Mouse (Mus musculus) forebrain, embryonic 10.5 days (tissue): ENCODE results near the gene Cln3. TPM values are rescaled to one million over a fixed set of nuclear protein-coding genes. Genes with fewer than 3 reads are reported as not detected.

Source experiments
- DNase-seq: peaks from one replicate; pipeline ENCODE4 v3.0.0-alpha.2; 2017; ENCODE audit warnings: low spot score; ENCODE audit errors: extremely low spot score
- H3K27ac ChIP-seq: fragments of 300-500 bp; sonication (generic); 2 replicates; pipeline ENCODE4 v1.5.1; 2016; ENCODE audit warnings: mild to moderate bottlenecking
- H3K27me3 ChIP-seq: fragments of 300-500 bp; sonication (generic); 2 replicates; pipeline ENCODE4 v1.6.1; 2016; ENCODE audit warnings: mild to moderate bottlenecking; ENCODE audit not compliant: poor library complexity, severe bottlenecking
- H3K36me3 ChIP-seq: fragments of 300-500 bp; sonication (generic); replicated peaks from 2 replicates; pipeline ENCODE4 v1.6.1; 2016; ENCODE audit warnings: mild to moderate bottlenecking, moderate library complexity
- H3K4me1 ChIP-seq: fragments of 300-500 bp; sonication (generic); 2 replicates; pipeline ENCODE4 v1.6.1; 2016
- H3K4me3 ChIP-seq: fragments of 300-500 bp; sonication (generic); 2 replicates; pipeline ENCODE4 v1.5.1; 2016; ENCODE audit warnings: mild to moderate bottlenecking, moderate library complexity
- H3K9me3 ChIP-seq: fragments of 300-500 bp; sonication (generic); 2 replicates; pipeline ENCODE4 v1.6.1; 2016; ENCODE audit warnings: mild to moderate bottlenecking, moderate library complexity
- WGBS: fragments of 180-500 bp; shearing (Covaris S2); methylation state at CpG from one replicate; pipeline ENCODE4 v1.1.7; 2016; 5-methylcytosine and 5-hydroxymethylcytosine counted together
- polyA plus RNA-seq: library from polyadenylated mRNA; unstranded; fragments of >200 nt; fragmentation: Nextera tagmentation; extraction: Ambion mirVana; gene quantifications from 2 replicates; pipeline ENCODE4 v1.2.1, GENCODE M21; 2016

The Cln3 gene
- polyA plus RNA-seq = 20.7 and 25.8 TPM in 2 replicates

DNA sequence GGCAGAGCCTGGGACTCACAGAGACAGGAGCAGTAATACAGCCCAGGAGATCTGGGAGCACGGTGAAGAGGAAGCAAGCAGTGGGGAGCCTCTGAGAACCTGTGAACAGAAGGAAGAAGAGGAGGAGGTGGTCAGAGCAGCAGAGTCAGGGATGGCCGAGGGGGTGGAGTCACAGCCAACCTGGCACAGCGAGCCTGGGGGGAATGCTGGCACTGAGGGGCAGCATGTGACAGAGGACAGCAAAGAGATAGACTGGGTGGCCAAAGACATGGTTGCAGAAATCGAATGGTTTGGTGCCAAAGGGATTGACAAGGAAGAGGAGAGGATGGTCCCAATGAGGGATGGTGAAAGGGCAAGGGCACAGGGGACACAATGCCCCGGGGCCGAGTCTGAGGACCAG lies at the start of gene Cln3:
TSS of gene Cln3 (minus strand) at position 101 of the 400 bp plus-strand sequence.
- 74% methylated on average over 6 of the region's 6 CpGs for WGBS

DNA sequence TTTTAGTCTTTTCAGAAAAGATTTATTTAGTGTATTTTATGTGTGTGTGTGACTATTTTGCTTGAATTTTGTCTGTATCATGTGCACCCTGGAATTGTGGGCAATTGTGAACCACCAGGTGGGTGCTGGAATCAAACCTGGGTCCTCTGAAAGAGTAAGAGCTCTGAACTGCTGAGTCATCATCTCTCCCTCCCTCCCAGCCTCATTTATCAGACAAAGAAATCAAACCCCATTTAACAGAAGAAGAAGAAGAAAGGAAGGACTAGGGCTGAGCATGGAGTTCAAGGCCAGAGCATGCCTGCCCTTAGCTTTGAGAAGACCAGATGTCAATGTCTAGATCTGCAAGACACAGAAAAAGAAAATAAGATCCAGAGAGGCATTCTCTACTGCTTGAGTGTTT lies 49.8 kb upstream of the Cln3 start:
- H3K36me3 ChIP-seq = no peaks in the 10 kb centered on the region
- H3K4me3 ChIP-seq = no peak overlapping the region
- no peaks in the 10 kb centered on the region for H3K4me1 ChIP-seq
- no peak for DNase-seq
- no peaks in the 10 kb centered on the region for H3K9me3 ChIP-seq
- H3K27me3 ChIP-seq = no peaks in the 10 kb centered on the region
- H3K27ac ChIP-seq = no peak overlapping the region

More for the DNA sequence above, at the start of gene Cln3:
- Histone ChIP-seq H3K9me3 (no peaks in the 10 kb centered on the region), H3K27me3 (peaks cover 53% of the 10 kb centered on the region), H3K27ac (no peak within 1 kb of the TSS), H3K36me3 (0 out of 2 replicates have a peak, but pooled peaks cover 3% of the 10 kb centered on the region), H3K4me3 (no peak within 1 kb of the TSS), H3K4me1 (peaks cover 35% of the 10 kb centered on the region)
- no peak for DNase-seq

DNA sequence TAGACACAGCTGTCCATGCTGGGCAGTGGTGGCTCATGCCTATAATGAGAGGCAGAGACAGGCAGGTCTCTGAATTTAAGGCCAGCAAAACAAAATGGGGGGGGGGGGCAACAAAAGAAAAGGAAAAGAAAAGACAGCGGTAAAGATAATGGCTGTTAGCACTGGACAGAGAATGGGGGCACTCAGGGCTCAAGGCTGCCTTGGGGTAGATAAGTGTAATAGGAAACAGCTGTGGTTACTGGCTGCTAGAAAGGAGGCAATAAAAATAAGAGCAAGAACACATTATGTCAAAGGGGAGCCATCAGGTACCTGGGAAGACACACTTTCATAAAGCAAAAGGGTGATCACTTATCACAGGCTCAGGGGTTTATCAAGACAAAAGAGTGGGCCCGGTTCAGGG lies 46.9 kb upstream of the Cln3 start:
- Histone ChIP-seq H3K27me3 (no peaks in the 10 kb centered on the region), H3K9me3 (no peaks in the 10 kb centered on the region), H3K4me1 (peaks cover 3% of the 10 kb centered on the region; the same call in 1 of the 2 replicates), H3K27ac (no peak overlapping the region), H3K4me3 (no peak overlapping the region), H3K36me3 (no peaks in the 10 kb centered on the region)
- no peak for DNase-seq
- WGBS = 85% methylated on average over 2 of the region's 2 CpGs

DNA sequence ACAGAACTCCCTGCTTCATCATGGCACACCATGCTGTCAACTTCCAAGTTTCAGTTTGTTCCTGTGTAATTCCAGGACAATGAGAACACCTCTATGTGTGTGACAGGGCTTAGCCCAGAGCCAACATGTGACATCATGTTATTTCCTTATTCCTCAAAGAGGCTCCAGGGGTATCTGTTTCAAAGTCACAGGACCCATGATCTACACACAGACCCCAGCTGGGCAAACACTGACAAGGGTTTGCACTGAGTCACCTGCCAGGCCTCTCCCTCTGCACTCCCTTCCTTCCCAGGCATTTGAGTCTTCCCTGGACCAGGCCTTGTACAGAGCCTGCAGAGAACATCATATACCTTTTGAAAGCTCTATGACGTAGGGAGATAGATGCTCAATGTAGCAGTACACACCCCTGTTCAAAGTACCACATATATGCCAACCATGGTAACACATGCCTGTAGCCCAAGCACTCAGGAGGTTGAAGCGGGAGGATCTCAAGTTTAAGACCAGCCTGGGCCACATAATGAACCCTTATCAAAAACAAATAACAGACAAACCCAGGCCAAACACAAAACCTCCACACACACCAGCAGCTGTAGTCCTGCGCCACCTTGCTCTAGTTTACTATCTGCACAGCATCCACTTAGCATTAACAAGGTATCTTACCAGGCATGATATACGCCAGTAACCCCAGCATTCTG lies 45.4 kb upstream of the Cln3 start, which contains the start of gene Nupr1:
TSS of gene Nupr1 (minus strand) at position 38 of the 695 bp plus-strand sequence.
- Histone ChIP-seq H3K27me3 (no peaks in the 10 kb centered on the region), H3K27ac (no peak within 1 kb of the TSS), H3K4me3 (no peak within 1 kb of the TSS), H3K36me3 (no peaks in the 10 kb centered on the region), H3K4me1 (peaks cover 3% of the 10 kb centered on the region; the same call in 1 of the 2 replicates), H3K9me3 (no peaks in the 10 kb centered on the region)
- 93% methylated on average over 4 of the region's 4 CpGs for WGBS
- DNase-seq = no peak

DNA sequence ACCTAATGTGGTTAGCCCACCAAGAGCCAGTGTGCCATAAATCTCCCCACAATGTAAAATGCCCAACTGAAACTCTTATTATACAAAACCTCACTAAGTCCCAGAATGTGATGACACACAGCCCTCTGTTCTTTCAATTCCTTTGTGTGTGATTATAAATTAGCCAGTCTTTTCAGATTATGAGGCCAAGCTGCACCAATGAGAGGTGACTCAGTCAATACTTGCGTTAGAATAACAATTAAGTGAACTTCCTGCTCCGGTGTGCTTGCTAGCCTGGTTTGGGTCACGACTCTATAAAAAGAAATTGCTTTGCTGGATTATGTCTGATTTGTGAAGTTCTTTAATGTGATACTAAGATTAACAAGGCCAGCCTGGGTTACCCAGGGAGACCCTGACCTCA lies 44.3 kb upstream of the Cln3 start:
- no peaks in the 10 kb centered on the region for H3K36me3 ChIP-seq
- H3K4me3 ChIP-seq = no peak overlapping the region
- WGBS = 62% methylated on average over 3 of the region's 3 CpGs
- no peaks in the 10 kb centered on the region for H3K27me3 ChIP-seq
- H3K4me1 ChIP-seq = peaks cover 7% of the 10 kb centered on the region
- H3K9me3 ChIP-seq = no peaks in the 10 kb centered on the region
- H3K27ac ChIP-seq = no peak overlapping the region
- no peak for DNase-seq

DNA sequence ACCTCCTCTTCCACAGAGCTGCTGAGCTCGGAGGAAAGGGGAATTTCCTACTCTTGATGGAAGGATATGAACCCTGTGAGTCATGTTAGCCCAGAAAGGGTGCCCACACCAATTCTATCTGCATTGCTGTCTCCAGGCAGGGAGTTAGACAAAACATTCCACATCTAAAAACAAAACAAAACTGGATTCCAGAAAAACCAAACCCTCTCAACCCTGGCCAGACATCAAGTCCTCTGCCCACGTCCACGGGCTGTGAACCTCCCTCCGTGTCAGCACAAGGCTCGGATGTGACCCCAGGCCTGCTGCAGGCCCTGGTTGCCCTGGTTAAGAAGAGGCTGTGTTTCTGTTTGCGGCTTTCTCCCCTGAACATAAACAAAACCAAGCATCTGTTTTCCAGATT lies 42.5 kb upstream of the Cln3 start:
- H3K36me3 ChIP-seq = no peaks in the 10 kb centered on the region
- no peaks in the 10 kb centered on the region for H3K9me3 ChIP-seq
- no peak overlapping the region for H3K27ac ChIP-seq
- no peak for DNase-seq
- H3K27me3 ChIP-seq = no peaks in the 10 kb centered on the region
- 80% methylated on average over 6 of the region's 6 CpGs for WGBS
- peaks cover 7% of the 10 kb centered on the region for H3K4me1 ChIP-seq
- no peak overlapping the region for H3K4me3 ChIP-seq

DNA sequence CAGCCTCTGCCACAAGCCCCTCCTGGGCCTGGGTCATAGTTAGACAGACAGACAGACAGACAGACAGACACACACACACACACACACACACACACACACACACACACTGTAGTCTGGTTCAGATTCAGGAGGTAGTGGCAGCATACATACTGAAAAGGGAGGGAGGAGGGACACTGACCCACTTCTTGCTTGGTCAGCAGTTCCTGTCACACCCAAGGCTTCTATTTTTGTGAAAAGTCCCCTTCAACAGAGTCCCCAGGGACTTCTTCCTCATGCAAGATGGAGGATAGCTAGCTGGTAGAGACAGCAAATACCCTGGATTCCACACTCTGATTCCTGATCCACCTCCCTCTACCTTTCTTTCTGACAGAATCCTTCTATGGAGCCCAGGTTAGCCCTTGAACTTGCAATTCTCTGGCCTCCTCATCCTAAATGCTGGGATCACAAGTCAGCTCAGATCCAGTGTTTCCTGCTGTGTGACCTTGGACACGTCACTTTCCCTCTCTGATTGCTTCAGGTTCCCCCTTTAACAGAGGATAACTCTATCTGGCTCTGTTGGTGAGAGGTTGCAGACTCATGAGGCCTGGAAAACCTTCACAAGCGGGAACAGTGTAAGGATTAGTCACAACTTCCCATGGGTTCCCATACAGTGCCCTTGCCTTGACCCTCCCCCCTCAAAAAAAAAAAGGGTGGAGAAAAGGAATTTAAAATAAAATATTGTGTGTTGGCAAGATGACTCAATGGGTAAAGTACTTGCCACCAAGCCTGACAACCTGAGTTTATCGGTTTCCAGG lies 40.4 kb upstream of the Cln3 start:
- Histone ChIP-seq H3K36me3 (no peaks in the 10 kb centered on the region), H3K27me3 (no peaks in the 10 kb centered on the region), H3K27ac (no peak overlapping the region), H3K4me1 (peaks cover 7% of the 10 kb centered on the region), H3K4me3 (no peak overlapping the region), H3K9me3 (no peaks in the 10 kb centered on the region)
- no peak for DNase-seq
- WGBS = 81% methylated on average over 3 of the region's 3 CpGs

DNA sequence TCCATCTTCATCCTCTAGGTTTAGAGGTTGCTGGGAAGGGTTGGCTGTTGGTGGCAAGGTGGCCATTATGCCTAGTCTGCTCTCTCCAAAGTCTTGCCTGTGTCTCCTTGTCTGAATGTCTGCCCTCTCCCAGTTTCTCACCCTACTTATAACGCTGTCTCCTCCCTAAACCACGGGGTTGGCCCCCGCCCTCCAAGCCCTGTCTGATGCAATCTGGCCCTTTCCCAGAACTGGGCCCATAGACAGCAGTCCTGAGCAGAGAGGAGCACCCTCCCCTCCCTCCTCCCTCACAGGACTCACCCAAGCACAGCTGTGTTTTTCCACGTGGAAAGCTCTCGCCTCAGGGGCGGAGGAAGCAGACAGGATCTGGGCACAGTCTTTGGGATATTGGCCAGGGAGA lies 39.8 kb upstream of the Cln3 start:
- H3K4me1 ChIP-seq = peaks cover 7% of the 10 kb centered on the region
- WGBS = 66% methylated on average over 6 of the region's 6 CpGs
- no peaks in the 10 kb centered on the region for H3K9me3 ChIP-seq
- H3K27me3 ChIP-seq = no peaks in the 10 kb centered on the region
- H3K36me3 ChIP-seq = no peaks in the 10 kb centered on the region
- H3K4me3 ChIP-seq = no peak overlapping the region
- no peak for DNase-seq
- H3K27ac ChIP-seq = no peak overlapping the region

DNA sequence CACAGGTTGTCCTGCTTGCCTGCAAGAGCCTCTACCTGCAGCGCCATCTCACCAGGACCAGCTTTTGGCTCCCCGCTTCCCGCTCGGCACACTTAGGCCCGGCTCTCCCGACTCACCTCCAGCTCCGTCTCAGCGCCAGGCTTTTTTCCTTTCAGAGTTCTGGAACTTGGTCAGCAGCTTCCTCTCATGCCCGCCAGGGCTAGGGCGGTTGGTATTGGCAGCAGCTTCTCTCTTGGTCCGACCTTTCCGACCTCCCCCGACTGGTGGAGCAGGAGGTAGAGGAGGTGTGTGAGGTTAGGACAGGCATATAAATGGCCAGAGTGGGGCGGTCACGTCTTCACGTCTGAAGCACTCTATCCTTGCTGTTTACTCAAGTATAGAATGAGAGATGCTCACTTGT lies 39.2 kb upstream of the Cln3 start:
- Histone ChIP-seq H3K36me3 (no peaks in the 10 kb centered on the region), H3K9me3 (no peaks in the 10 kb centered on the region), H3K27ac (no peak overlapping the region), H3K4me3 (no peak overlapping the region), H3K4me1 (peaks cover 4% of the 10 kb centered on the region), H3K27me3 (no peaks in the 10 kb centered on the region)
- DNase-seq = no peak
- WGBS = 74% methylated on average over 16 of the region's 16 CpGs

DNA sequence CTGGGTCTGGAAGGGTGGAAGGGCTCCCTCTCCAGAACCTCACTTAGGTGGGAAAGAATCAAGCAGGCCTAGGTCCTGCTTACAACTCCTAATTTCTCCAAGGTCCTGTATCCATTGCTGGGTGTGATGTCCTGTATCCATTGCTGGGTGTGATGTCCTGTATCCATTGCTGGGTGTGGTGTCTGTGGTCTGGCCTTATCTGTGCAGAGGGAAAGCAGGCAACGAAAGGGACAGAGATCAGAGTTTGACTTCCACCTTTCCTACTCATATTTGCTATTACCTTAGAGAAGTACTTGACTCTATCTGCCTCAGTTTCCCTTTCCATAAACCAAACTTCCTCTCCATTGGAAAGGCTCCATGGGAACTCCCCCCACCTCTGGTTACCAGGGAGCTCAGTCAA lies 37.8 kb upstream of the Cln3 start:
- Histone ChIP-seq H3K36me3 (no peaks in the 10 kb centered on the region), H3K4me3 (no peak overlapping the region), H3K27ac (no peak overlapping the region), H3K9me3 (no peaks in the 10 kb centered on the region), H3K4me1 (peaks cover 4% of the 10 kb centered on the region; the same call in 1 of the 2 replicates), H3K27me3 (no peaks in the 10 kb centered on the region)
- 91% methylated on average over 1 of the region's 1 CpGs for WGBS
- DNase-seq = no peak

DNA sequence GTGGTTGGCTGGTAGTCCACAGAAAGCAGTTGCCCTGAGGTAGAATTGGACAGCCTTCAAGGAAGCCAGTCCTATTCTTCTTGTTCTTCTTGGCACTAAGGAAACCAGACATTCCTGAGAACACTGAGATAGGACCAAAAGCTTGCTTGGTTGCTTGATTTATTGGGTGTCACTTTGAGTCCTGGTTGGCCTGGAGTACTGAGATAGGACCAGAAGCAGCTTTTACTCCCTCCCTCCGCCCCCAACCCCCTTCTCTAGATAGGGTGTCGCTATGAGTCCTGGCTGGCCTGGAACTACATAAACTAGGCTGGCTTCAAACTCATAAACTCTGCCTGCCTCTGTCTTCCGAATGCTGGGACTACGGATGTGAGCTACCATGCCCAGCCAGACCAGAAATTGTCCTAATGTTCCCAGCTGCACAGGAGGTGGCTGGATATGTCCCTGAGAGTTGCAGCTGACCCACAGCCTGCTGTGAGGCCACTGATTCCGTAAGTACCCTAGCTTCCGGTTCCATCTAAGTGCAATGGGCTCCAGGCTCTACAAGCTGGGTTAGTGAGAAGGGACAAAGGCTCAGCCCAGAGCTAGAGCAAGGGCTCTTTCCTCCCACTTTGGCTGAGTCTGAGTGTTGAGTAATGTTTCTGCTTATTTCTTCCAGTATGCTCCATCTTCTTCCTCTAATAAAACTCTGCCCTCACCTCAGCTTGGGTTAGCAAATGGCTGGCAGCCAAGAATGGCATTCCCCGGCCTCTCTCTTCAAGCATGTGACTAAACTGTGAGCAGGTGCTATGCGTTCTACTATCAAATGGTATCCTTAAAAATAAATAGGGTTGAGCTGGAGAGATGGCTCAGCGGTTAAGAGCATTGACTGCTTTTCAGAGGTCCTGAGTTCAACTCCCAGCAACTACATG lies 36.1 kb upstream of the Cln3 start:
- H3K9me3 ChIP-seq = no peaks in the 10 kb centered on the region
- WGBS = 83% methylated on average over 9 of the region's 9 CpGs

DNA sequence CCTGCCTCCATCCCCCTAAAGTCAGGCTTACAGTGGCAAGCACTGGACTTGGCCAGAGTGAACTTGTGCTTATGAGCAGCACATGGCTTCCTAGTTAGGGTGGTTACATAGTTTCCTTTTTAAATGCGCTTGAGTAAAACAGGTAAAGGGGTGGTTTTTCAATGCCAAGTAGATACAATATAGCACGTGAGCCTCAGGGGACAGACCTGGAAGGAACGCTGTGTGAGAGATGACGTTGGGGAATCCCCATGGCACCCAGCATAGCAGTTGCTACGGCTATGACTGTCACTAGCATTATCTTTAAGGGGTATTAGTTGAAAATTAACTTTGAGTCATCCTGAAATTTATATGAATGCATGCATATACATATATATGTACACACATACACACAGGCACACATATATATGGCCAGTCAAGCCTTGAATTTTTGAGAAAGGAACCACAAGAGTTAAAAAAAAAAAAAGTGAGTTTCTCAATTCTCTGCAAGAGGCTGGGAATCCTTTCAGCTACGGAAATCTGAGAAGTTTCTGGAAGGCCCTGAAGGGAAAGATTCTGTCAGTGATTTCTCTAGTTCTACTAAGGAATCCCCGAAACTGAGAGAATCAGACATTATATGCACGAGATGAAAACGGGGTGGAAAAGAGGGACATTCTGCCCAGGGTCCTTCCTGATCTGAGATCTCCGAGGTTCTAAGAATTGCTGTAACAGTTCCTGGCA lies 34.1 kb upstream of the Cln3 start:
- H3K9me3 ChIP-seq = no peaks in the 10 kb centered on the region
- no peaks in the 10 kb centered on the region for H3K4me1 ChIP-seq
- no peaks in the 10 kb centered on the region for H3K27me3 ChIP-seq
- H3K36me3 ChIP-seq = no peaks in the 10 kb centered on the region
- no peak overlapping the region for H3K27ac ChIP-seq
- no peak overlapping the region for H3K4me3 ChIP-seq
- DNase-seq = no peak
- 86% methylated on average over 10 of the region's 10 CpGs for WGBS

More for the DNA sequence above, 36.1 kb upstream of the Cln3 start:
- H3K36me3 ChIP-seq = no peaks in the 10 kb centered on the region
- DNase-seq = no peak
- H3K4me1 ChIP-seq = peaks cover 4% of the 10 kb centered on the region; the same call in 1 of the 2 replicates
- no peaks in the 10 kb centered on the region for H3K27me3 ChIP-seq
- H3K27ac ChIP-seq = no peak overlapping the region
- no peak overlapping the region for H3K4me3 ChIP-seq
